8 mouse cellular contexts compared by ENCODE assay signal in genomic region chr3:92081285-92081931, GRCm38 (mm10). TPM values are rescaled to one million over a fixed set of nuclear protein-coding genes. Genes with fewer than 3 reads are reported as not detected.
DNase-seq lines count a peak whose midpoint lies in the region; ATAC-seq and TF ChIP-seq lines count a peak whose summit lies in the region.

No protein-coding gene starts in this region.

- H3K9ac ChIP-seq in limb, embryonic 15.5 days = peak overlapping the region; percentile 55
- peak overlapping the region; percentile 92 for H3K9ac ChIP-seq in midbrain, embryonic 14.5 days (replicated peaks; ENCODE audit: low read length)

- ATAC-seq in granulocyte monocyte progenitor cell, adult 5-6 weeks (replicated peaks; ENCODE audit: poor library complexity, severe bottlenecking) = peak; percentile 38
- peak; percentile 78 for ATAC-seq in limb, embryonic 15.5 days (ENCODE audit: insufficient number of reproducible peaks, low FRiP score, low TSS enrichment, low read depth)
- peak; percentile 72 for ATAC-seq in midbrain, embryonic 14.5 days (ENCODE audit: low FRiP score, low TSS enrichment)

- H3K9me3 ChIP-seq in limb, embryonic 15.5 days = no peaks in the 10 kb centered on the region
- no peaks in the 10 kb centered on the region for H3K9me3 ChIP-seq in midbrain, embryonic 14.5 days (ENCODE audit: control insufficient read depth, low read length)

- H3K36me3 ChIP-seq in kidney, adult 2 months (ENCODE audit: control insufficient read depth, insufficient read depth, low read length) = no peaks in the 10 kb centered on the region
- H3K36me3 ChIP-seq in limb, embryonic 15.5 days = no peaks in the 10 kb centered on the region
- no peaks in the 10 kb centered on the region for H3K36me3 ChIP-seq in midbrain, embryonic 14.5 days (ENCODE audit: control insufficient read depth, insufficient read depth, low read length)

- no peak for TF ChIP-seq POLR2A in kidney, adult 2 months (IDR thresholded peaks at IDR 0.05; ENCODE audit: low read depth, low read length)

- H3K4me1 ChIP-seq in kidney, adult 2 months (ENCODE audit: control insufficient read depth, insufficient read depth, low read length) = no peaks in the 10 kb centered on the region
- H3K4me1 ChIP-seq in limb, embryonic 15.5 days = peaks cover 7% of the 10 kb centered on the region; the same call in 1 of the 2 replicates
- H3K4me1 ChIP-seq in midbrain, embryonic 14.5 days (ENCODE audit: control insufficient read depth, insufficient read depth, low read length) = peaks cover 3% of the 10 kb centered on the region; the same call in 1 of the 2 replicates

- H3K4me3 ChIP-seq in kidney, adult 2 months (ENCODE audit: insufficient read depth, low read depth, low read length) = peak overlapping the region; percentile 93
- H3K4me3 ChIP-seq in limb, embryonic 15.5 days = peak overlapping the region; percentile 76
- peak overlapping the region; percentile 74 for H3K4me3 ChIP-seq in midbrain, embryonic 14.5 days (replicated peaks; ENCODE audit: low read depth, low read length)

- TF ChIP-seq CTCF in kidney, adult 2 months (conservative IDR thresholded peaks at IDR 0.05; ENCODE audit: insufficient read depth, insufficient read length, low read depth, low read length) = no peak

- under 1% methylated on average over 64 of the region's 76 CpGs for WGBS in kidney, adult 2 months
- under 1% methylated on average over 61 of the region's 76 CpGs for WGBS in limb, embryonic 15.5 days
- under 1% methylated on average over 76 of the region's 76 CpGs for WGBS in midbrain, embryonic 14.5 days

- peaks cover 6% of the 10 kb centered on the region for H3K27me3 ChIP-seq in kidney, adult 2 months (replicated peaks; ENCODE audit: control insufficient read depth, insufficient read depth, low read length)
- peaks cover 12% of the 10 kb centered on the region for H3K27me3 ChIP-seq in limb, embryonic 15.5 days
- H3K27me3 ChIP-seq in midbrain, embryonic 14.5 days (ENCODE audit: control insufficient read depth, insufficient read depth, low read length) = peaks cover 10% of the 10 kb centered on the region; the same call in 1 of the 2 replicates

- peak; percentile 2 to 6 for DNase-seq in cerebellum, adult 18-20 months
- DNase-seq in cerebellum, adult 11 months = no peak
- peak; percentile 74 for DNase-seq in embryo, embryonic 11 days
- peak; percentile 29 for DNase-seq in kidney, adult 2 months
- peak; percentile 83 for DNase-seq in midbrain, embryonic 14.5 days
- DNase-seq in spleen, postnatal 10 days (ENCODE audit: low spot score in 2 of 2) = peak; percentile 3 to 16

- H3K27ac ChIP-seq in kidney, adult 2 months (ENCODE audit: insufficient read depth, low read depth, low read length) = no peak overlapping the region
- peak overlapping the region; percentile 88 for H3K27ac ChIP-seq in limb, embryonic 15.5 days
- peak overlapping the region; percentile 98 for H3K27ac ChIP-seq in midbrain, embryonic 14.5 days (replicated peaks; ENCODE audit: low read depth, low read length)

- H3K4me2 ChIP-seq in limb, embryonic 15.5 days = peak overlapping the region; percentile 92
- H3K4me2 ChIP-seq in midbrain, embryonic 14.5 days (ENCODE audit: low read length) = peak overlapping the region; percentile 73

RNA-seq across cellular contexts. Expression of gene Lor, which starts 1.5 kb away (rescaled TPM):
- not detected in 2 replicates for total RNA-seq in granulocyte monocyte progenitor cell, adult 5-6 weeks (2014; fragmentation: Nextera tagmentation)
- total RNA-seq in granulocyte monocyte progenitor cell, adult 5-6 weeks (2017) = not detected in 2 replicates
- polyA plus RNA-seq in kidney, adult 2 months (2012; rRNA removed) = 0.17 and 0.19 TPM in 2 replicates
- 295 and 337 TPM in 2 replicates for polyA plus RNA-seq in limb, embryonic 15.5 days (2015; fragmentation: Nextera tagmentation; extraction: Ambion mirVana)
- polyA plus RNA-seq in midbrain, embryonic 14.5 days (2014; fragmentation: Nextera tagmentation; extraction: Ambion mirVana) = 3.4 and 4.8 TPM in 2 replicates

RNA-seq across cellular contexts. Expression of gene Prr9, which starts 42.3 kb away (rescaled TPM):
- not detected in 2 replicates for total RNA-seq in granulocyte monocyte progenitor cell, adult 5-6 weeks (2014; fragmentation: Nextera tagmentation)
- total RNA-seq in granulocyte monocyte progenitor cell, adult 5-6 weeks (2017) = not detected in 2 replicates
- not detected in 2 replicates for polyA plus RNA-seq in kidney, adult 2 months (2012; rRNA removed)
- 50.8 and 59.6 TPM in 2 replicates for polyA plus RNA-seq in limb, embryonic 15.5 days (2015; fragmentation: Nextera tagmentation; extraction: Ambion mirVana)
- polyA plus RNA-seq in midbrain, embryonic 14.5 days (2014; fragmentation: Nextera tagmentation; extraction: Ambion mirVana) = not detected in 2 replicates

Comparison
In these comparisons a context has a peak if more than half of its experiments do, and no peak if none do; other contexts are left out.
1. RNA of gene Lor, which starts 1.5 kb away (polyA plus RNA-seq): 295 to 337 TPM in limb, embryonic 15.5 days; 3.4 to 4.8 TPM in midbrain, embryonic 14.5 days and 0.17 to 0.19 TPM in kidney, adult 2 months; every median in the first group is over 10 times any median in the second.
2. RNA of gene Prr9, which starts 42.3 kb away (polyA plus RNA-seq): 50.8 to 59.6 TPM in limb, embryonic 15.5 days; not detected in kidney, adult 2 months and not detected in midbrain, embryonic 14.5 days; every median in the first group is over 10 times any median in the second.
3. Peak in every context shown above with its lines, with median percentiles within 50 percentile points of each other: ATAC-seq and H3K4me3 ChIP-seq.